Mouse (Mus musculus) heart, postnatal 25 days (tissue): Measurements from ENCODE around the gene Iqcg. TPM values are rescaled to one million over a fixed set of nuclear protein-coding genes. Genes with fewer than 3 reads are reported as not detected.

ENCODE experiments used
- DNase-seq: peaks from one replicate; pipeline ENCODE4 v3.0.0; 2022; ENCODE audit warnings: low spot score
- intact Hi-C: fragments of 180-260 bp; cut with DNase I; formaldehyde crosslinking; loops from one replicate; pipeline ENCODE4 v1.15.1; 2025
- microRNA-seq: library from miRNA; unstranded; fragments of <30 nt; microRNA quantifications from one replicate; pipeline ENCODE4 v1.2.0, GENCODE M21; 2022
- total RNA-seq, 2 experiments: library from RNA; stranded (reverse); gene quantifications; 2 replicates each; pipeline ENCODE4 v1.2.3; 2021

The Iqcg gene
- total RNA-seq, 2 experiments from 2014 or later, result 0.52 to 0.64 TPM

DNA sequence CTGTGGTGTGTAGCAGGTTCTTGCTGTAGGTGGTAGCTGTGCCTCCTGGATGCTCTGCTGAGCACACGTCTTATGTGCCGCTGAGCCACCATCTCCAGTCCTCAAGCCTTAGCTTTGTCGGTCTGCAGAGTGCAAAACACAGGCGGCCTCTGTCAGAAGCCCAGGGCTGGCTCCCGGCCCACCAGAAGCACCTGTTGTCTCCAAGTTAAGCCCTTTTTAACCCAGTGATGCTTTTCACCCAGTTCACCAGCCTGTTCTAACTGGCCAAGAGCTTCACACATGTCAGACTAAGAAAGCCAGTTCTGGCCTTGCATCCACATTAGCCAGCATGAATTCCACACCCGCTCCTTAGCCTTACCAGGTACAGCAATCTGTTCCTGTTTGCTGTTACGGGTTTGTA, 49.1 kb downstream of the Iqcg start:
- DNase-seq, result no peak
- intact Hi-C loops, result no loop called here

DNA sequence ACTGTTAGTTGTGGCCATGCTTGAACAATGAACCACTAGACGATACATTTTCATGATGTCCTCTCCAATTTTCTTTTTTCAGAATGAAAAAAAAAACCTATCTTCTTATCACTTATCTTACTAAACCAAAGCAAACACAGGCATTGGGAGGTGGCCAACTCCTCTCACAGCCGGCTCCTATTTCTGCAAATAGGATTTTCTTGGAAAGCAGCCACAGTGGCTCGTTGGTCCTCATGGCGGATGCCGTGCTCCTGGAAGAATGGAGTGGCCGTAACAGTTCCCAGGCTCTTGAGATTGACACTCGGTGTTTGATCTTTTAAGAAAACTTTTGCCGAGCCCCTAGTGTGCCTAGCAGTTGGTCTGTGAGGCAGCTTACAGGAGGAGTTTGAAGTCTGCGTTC, 50.8 kb downstream of the Iqcg start:
- DNase-seq, result no peak
- intact Hi-C loops, result no loop called here

- no peak for DNase-seq
- intact Hi-C loops, result no loop called here
These were observed 63.9 kb downstream of the Iqcg start for GRCm38 (mm10) chr16:32992158-32992557.

DNA sequence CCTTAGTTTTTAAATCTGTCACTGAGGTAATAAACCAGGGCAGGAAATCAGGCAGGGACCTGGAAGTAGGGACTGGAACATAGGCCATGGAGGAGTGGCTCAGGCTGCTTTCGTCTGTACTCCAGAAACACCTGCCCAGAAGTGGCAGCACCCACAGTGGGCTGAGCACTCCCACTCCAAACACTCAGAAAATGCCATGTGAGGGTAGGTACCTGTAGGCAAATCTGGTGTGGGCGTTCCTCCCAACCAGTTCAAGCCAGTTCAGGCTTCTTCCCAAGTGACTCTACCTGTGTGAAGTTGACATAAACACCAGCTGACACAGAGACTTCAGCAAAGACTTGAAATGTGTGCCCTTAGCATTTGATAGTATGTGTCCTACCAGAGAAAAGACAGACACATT, 71.4 kb downstream of the Iqcg start:
- intact Hi-C loops, result no loop called here
- no peak for DNase-seq

GRCm38 (mm10) chr16:32981405-32981804, 74.6 kb downstream of the Iqcg start:
- intact Hi-C loops, result no loop called here
- DNase-seq, result no peak

DNA sequence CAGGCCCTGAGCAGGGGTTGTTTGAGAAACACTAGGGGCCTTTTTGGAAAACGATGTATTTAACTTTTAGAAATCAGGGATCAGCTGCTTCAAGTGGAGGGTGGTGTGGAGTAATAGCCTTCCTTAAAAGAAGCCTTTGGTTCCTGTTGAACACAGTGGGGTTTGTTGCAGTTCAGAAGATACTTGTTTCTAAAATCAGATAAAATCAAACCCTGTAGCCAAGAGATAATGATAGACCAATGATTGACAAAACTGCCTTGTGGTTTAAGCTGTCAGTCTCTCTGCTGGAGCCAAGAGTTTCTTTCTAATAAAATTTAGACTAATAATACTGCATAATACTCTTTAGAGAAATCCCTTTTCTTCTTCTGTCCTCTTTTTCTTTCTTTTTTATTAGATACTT, 75.8 kb downstream of the Iqcg start:
- intact Hi-C loops, result no loop called here
- no peak for DNase-seq

DNA sequence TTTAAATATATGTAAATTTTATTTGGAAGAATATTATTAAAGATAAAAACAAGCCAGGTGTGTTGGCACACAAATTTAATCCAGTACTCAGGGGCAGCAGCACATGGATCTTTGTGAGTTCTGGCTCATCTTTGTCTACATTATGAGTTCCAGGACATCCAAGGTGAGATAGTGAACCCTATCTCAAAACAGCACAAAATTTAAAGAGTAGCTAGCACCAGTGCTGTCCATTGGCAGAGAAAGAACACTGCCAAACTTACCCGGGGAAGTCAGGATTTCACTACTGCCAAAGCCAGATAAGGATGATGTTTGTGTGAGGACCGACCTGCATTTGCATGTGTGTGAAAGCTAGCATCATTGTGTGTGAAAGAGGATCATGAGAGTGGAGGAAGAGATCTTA, 83.0 kb downstream of the Iqcg start:
- intact Hi-C loops, result loop anchor here (5.0 kb wide), 1 partner anchor 66 kb away; no protein-coding TSS in a partner anchor
- DNase-seq, result no peak

DNA sequence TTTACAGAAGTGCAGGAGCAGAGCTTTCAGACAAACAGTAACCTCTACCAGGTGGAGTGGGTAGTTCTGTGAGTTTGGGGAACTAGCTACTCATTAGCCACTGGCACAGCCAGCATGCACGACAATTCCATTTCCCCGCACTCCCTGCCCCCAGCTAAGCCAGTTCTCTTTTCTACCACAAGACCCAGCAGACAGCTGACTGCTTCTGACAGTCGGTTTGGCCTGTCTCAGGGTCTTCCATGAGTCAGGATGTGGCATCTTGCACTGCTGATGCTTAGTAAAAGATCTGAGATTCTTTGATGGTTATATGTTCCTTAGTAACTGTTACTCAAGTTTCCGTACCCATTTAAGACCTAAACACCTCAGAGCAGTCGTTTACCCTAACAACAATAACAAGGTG, 83.5 kb downstream of the Iqcg start:
- DNase-seq, result no peak
- intact Hi-C loops, result loop anchor here (5.0 kb wide), 1 partner anchor 65 kb away; no protein-coding TSS in a partner anchor

Small RNAs within 50 kb of the gene (microRNA-seq; reads per million reads assigned to microRNA genes)
- gene Gm22231 (not detected), gene Mir1947 (8.1 reads per million, percentile 22 among the genes with 10 or more reads in this experiment)

Other genes starting within 250 kb of the Iqcg start
- gene Smbd1, start 245.7 kb downstream of the Iqcg start, total RNA-seq, result not detected
- 100 to 1,000 TPM; 106 to 109 TPM for gene Fyttd1, start 178.7 kb downstream of the Iqcg start, total RNA-seq
- 10 to 100 TPM; 27.8 to 32.4 TPM for gene Rubcn, start 178.5 kb downstream of the Iqcg start, total RNA-seq
- gene Lrch3, start 142.1 kb downstream of the Iqcg start, total RNA-seq, result 10 to 100 TPM; 25.9 to 27.2 TPM
- 100 to 1,000 TPM; 303 to 319 TPM for gene Rpl35a, start 235 bp upstream of the Iqcg start, total RNA-seq
- 1 to 10 TPM; 2.2 to 3.4 TPM for gene Lmln, start 6.3 kb upstream of the Iqcg start, total RNA-seq
- 10 to 100 TPM; 18.3 to 20.4 TPM for gene Osbpl11, start 128.9 kb upstream of the Iqcg start, total RNA-seq
- 10 to 100 TPM; 24.0 to 25.6 TPM for gene Snx4, start 195.2 kb upstream of the Iqcg start, total RNA-seq